Mouse (Mus musculus) kidney, adult 2 months (tissue): ENCODE measurements around the gene Clcf1. TPM values are rescaled to one million over a fixed set of nuclear protein-coding genes. Genes with fewer than 3 reads are reported as not detected.
A peak's percentile ranks its signal among the peaks of the same experiment; 100 is the strongest.
"Not testable (repeated sequence)": the region's sequence is repeated elsewhere in the genome, so short reads cannot be mapped to it uniquely, and the experiment has no call there.

Experiments
- DNase-seq: peaks from one replicate; pipeline ENCODE4 v3.0.0; 2021
- H3K27ac ChIP-seq: fragments of 200-500 bp; 2 replicates; pipeline ENCODE4 v1.5.1; 2012; ENCODE audit warnings: low read depth, low read length, control low read depth, inconsistent platforms; ENCODE audit not compliant: insufficient read depth
- H3K27me3 ChIP-seq: fragments of 200-500 bp; replicated peaks from 2 replicates; pipeline ENCODE4 v1.6.1; 2012; ENCODE audit warnings: mild to moderate bottlenecking, moderate library complexity, low read length, inconsistent platforms; ENCODE audit not compliant: control insufficient read depth, insufficient read depth
- H3K36me3 ChIP-seq: fragments of 200-500 bp; 2 replicates; pipeline ENCODE4 v1.6.1; 2012; ENCODE audit warnings: mild to moderate bottlenecking, moderate library complexity, low read length, inconsistent platforms; ENCODE audit not compliant: control insufficient read depth, insufficient read depth
- H3K4me1 ChIP-seq: fragments of 200-500 bp; 2 replicates; pipeline ENCODE4 v1.6.1; 2011; ENCODE audit warnings: low read length; ENCODE audit not compliant: control insufficient read depth, insufficient read depth
- H3K4me3 ChIP-seq: fragments of 200-500 bp; 2 replicates; pipeline ENCODE4 v1.5.1; 2011; ENCODE audit warnings: mild to moderate bottlenecking, low read depth, low read length, control low read depth; ENCODE audit not compliant: insufficient read depth
- CTCF ChIP-seq: fragments of 200-500 bp; conservative IDR thresholded peaks from 2 replicates; pipeline ENCODE4 v1.5.1; 2011; ENCODE audit warnings: low read depth, mild to moderate bottlenecking, control low read depth, low read length, moderate library complexity, mixed read lengths; ENCODE audit not compliant: insufficient read depth, insufficient read length
- POLR2A ChIP-seq: fragments of 200-500 bp; IDR thresholded peaks from one replicate; pipeline ENCODE4 v1.6.1; 2011; ENCODE audit warnings: low read depth, low read length, control low read depth
- WGBS: fragments of 180-500 bp; shearing (Covaris S2); methylation state at CpG from one replicate; pipeline ENCODE4 v1.1.7; 2018; 5-methylcytosine and 5-hydroxymethylcytosine counted together
- polyA plus RNA-seq: library from polyadenylated mRNA; depleted of rRNA; stranded (reverse); fragments of >200 nt; gene quantifications from 2 replicates; pipeline ENCODE4 v1.2.3, GENCODE M21; 2012

Clcf1 gene
- polyA plus RNA-seq, 1 experiment, result 13.6 TPM

DNA sequence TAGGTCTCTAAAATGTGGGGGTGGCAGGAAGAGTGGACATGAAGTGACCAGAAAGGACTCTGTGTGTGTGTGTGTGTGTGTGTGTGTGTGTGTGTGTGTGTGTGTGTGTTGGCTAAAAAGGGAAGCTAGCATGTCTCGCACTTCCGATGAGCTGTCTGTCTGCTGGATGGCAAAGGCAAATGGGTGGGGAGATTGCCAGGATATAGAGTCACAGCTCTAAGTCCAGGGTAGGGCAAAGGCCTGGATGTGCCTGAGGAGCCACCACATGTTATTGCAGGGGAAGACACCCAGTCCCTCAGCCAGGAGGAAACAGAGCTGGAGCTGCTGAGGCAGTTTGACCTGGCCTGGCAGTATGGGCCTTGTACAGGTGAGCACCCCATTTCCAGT is 18.1 kb downstream of the Clcf1 start:
- peak overlapping the region; percentile 84 for H3K4me3 ChIP-seq
- no peak for DNase-seq
- 9% methylated on average over 2 of the region's 2 CpGs for WGBS

DNA sequence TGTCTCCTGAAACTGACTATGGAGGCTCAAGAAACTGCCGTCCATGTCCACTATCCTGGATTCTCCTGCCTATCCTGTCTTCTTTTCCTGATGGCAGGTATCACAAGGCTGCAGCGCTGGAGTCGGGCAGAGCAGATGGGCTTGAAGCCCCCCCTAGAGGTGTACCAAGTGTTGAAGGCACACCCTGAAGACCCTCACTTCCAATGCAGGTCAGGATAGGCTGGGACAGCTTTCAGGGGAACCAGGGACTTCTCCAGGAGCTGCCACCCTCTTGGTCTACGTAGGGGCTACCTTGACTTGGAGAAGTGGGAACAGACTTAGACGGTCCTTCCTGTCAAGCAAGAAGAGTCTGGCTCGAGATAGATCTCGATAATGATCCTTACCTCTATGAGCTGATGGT is 18.6 kb downstream of the Clcf1 start:
- H3K27me3 ChIP-seq, result no peaks in the 10 kb centered on the region
- H3K4me1 ChIP-seq, result peaks cover 11% of the 10 kb centered on the region
- 83% methylated on average over 7 of the region's 7 CpGs for WGBS
- H3K36me3 ChIP-seq, result no peaks in the 10 kb centered on the region
- no peak for TF ChIP-seq CTCF
- TF ChIP-seq POLR2A, result no peak
- no peak for DNase-seq
- H3K27ac ChIP-seq, result no peak overlapping the region
- no peak overlapping the region for H3K4me3 ChIP-seq

More for the DNA sequence above, 18.1 kb downstream of the Clcf1 start:
- Histone ChIP-seq H3K27ac (peak overlapping the region; percentile 97), H3K27me3 (no peaks in the 10 kb centered on the region), H3K4me1 (peaks cover 11% of the 10 kb centered on the region), H3K36me3 (no peaks in the 10 kb centered on the region)
- no peak for TF ChIP-seq POLR2A
- TF ChIP-seq CTCF, result no peak

DNA sequence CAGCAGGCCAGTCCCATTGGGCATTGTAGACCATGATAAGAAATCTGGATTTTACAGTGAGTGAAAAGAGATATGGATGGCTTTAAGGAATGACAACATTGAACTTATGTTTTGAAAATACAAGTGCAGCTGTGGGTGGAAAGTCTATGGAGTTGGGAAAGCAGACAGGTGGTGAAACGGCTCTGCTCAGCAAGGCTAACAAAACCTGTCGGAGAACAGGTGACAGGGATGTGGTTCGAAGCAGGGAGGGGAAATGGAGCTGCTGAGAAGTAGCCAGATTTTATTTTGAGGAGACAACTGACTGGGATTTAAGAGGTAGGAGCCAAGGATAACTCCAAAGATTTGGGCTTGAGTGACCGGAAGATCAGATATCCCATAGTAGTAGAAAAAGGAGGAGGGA is 20.5 kb downstream of the Clcf1 start:
- no peak overlapping the region for H3K27ac ChIP-seq
- 71% methylated on average over 4 of the region's 4 CpGs for WGBS
- peaks cover 11% of the 10 kb centered on the region for H3K4me1 ChIP-seq
- TF ChIP-seq CTCF (no peak), POLR2A (no peak)
- H3K4me3 ChIP-seq, result no peak overlapping the region
- no peaks in the 10 kb centered on the region for H3K36me3 ChIP-seq
- H3K27me3 ChIP-seq, result no peaks in the 10 kb centered on the region
- DNase-seq, result no peak

DNA sequence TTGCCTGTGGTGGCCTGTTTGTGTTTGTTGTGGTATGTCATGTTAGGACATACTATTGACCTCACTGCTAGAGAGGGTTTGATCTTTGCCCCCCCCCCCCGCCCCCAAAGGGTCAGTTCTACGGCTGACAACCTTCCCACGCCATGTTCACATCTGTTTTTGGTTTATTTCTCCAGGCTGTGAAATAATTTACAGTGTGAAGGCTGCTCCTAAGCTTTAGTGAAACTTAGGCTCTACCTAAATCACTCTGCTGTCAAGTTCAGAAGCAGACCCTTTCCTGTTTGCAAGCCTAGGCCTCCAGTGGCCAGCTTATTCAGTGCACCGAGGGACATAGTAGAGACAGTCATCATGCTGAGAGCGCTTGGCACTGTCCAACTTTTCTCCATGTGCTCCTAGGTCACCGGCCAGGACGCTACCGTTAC is 26.2 kb downstream of the Clcf1 start:
- Histone ChIP-seq H3K27me3 (no peaks in the 10 kb centered on the region), H3K4me3 (no peak overlapping the region), H3K4me1 (no peaks in the 10 kb centered on the region), H3K36me3 (no peaks in the 10 kb centered on the region), H3K27ac (no peak overlapping the region)
- no peak for TF ChIP-seq CTCF
- no peak for TF ChIP-seq POLR2A
- DNase-seq, result no peak
- WGBS, result 55% methylated on average over 8 of the region's 8 CpGs

DNA sequence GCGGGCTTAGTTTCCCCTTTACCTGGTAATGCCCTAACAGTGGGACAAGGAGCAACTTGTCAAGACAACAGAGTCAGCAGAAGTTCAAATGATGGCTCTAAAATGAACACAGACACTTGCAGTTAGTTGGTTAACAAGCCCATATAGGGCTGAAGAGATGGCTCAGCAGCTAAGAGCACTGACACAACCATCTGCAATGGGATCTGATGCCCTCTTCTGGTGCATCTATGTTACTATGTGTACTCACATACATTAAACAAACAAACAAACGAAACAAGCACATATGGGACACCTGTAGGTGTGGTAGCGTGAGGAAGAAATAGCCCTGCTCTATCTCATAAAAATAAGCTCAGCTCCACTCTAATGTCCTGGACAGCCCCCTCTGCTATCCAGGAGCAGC is 28.4 kb downstream of the Clcf1 start:
- Histone ChIP-seq H3K4me1 (no peaks in the 10 kb centered on the region), H3K4me3 (no peak overlapping the region), H3K27ac (no peak overlapping the region), H3K27me3 (no peaks in the 10 kb centered on the region), H3K36me3 (no peaks in the 10 kb centered on the region)
- no peak for DNase-seq
- 79% methylated on average over 3 of the region's 3 CpGs for WGBS
- no peak for TF ChIP-seq POLR2A
- TF ChIP-seq CTCF, result no peak

DNA sequence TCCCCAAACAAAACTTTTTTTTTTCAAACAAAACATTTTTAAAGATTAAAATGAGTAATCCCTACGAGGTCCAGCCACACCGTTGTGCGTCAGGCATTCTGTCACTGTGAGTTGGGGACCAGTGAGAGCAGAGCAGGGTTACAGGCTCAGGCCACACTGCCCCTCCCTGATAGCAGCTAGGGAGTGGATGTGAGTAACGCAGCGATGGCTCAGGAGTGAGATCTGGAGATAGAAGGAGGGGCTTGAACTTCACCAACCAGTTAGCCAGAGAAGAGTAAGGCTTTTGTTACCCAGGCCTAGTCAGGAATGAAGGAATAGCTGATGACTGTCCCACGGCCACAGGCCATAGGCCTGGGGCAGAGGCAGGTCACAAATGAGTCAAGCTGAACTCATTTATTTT is 30.7 kb downstream of the Clcf1 start:
- Histone ChIP-seq H3K36me3 (no peaks in the 10 kb centered on the region), H3K27ac (no peak overlapping the region), H3K27me3 (no peaks in the 10 kb centered on the region), H3K4me3 (no peak overlapping the region), H3K4me1 (no peaks in the 10 kb centered on the region)
- DNase-seq, result no peak
- no peak for TF ChIP-seq POLR2A
- no peak for TF ChIP-seq CTCF
- WGBS, result 91% methylated on average over 6 of the region's 6 CpGs

DNA sequence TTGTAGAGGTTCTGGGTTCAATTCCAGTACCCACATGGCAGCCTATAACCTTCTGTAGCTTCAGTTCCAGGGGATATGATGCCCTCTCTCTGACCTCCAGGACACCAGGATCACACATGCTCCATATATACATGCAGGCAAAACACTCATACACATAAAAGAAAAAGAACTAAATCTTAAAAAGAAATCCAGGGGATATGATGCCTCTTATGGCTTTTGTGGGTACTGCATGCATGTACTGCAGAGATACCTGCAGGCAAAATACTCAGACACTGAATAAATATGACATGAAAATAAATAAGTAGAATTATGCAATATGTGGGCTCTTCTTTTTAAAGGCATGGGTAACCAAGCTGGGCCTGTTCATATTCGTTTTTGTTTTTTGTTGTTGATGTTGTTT is 33.0 kb downstream of the Clcf1 start:
- no peaks in the 10 kb centered on the region for H3K27me3 ChIP-seq
- 69% methylated on average over 1 of the region's 1 CpGs for WGBS
- no peaks in the 10 kb centered on the region for H3K36me3 ChIP-seq
- no peak overlapping the region for H3K4me3 ChIP-seq
- TF ChIP-seq POLR2A (no peak), CTCF (no peak)
- no peaks in the 10 kb centered on the region for H3K4me1 ChIP-seq
- no peak overlapping the region for H3K27ac ChIP-seq
- DNase-seq, result peak; percentile 10

DNA sequence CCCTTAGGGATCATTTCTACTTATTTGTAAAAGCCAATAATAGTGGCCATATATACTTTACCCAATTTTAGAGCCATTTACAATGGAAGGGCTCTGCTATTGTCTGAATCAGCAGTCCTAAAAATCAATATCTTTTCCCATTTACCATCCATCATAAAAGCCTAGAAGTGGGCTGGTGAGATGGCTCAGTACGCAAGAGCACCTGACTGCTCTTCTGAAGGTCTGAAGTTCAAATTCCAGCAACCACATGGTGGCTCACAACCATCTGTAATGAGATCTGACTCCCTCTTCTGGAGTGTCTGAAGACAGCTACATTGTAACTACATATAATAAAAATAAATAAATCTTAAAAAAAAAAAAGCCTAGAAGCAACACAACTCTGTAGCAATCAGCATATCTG is 34.6 kb downstream of the Clcf1 start:
- not testable (repeated sequence) for H3K4me3 ChIP-seq, H3K36me3 ChIP-seq, H3K27ac ChIP-seq, H3K4me1 ChIP-seq, H3K27me3 ChIP-seq
- 51% methylated on average over 1 of the region's 1 CpGs for WGBS
- peak; percentile 31 for DNase-seq
